27 mouse cellular contexts compared by ENCODE assay signal in the genomic region with DNA sequence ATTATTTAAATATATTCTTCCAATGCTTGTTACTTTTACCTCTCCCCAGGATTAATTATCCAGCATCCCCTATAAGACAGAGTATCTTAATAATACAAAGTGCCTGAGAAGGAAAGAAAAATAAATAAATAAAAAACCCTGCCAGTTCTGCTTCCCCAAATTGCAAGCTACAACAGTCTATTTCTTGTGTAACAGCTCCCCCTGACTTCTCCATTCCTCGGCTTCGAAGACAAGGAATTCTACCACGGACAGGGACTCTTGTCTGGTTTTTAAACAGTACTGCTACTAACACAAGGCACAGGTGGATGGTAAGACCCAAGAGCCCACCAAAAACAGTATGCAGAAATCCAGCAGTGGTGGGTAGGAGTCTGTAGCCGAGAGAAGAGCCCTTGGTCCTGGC.
DNase-seq lines count a peak whose midpoint lies in the region; ATAC-seq and TF ChIP-seq lines count a peak whose summit lies in the region.
"Had no signal": no experiment of that assay in that cellular context is flagged by ENCODE, and none has a peak within 500 bp of the region (broad histone marks: within the 10 kb centered on the region; RNA-seq: fewer than 3 reads in every experiment).

No protein-coding gene starts in this region.

- no peaks in the 10 kb centered on the region for H3K79me2 ChIP-seq in heart, adult 2 months (replicated peaks; ENCODE audit: control insufficient read depth, insufficient read depth, low read length)

- no peak overlapping the region for H3K4me3 ChIP-seq in heart, adult 2 months
- H3K4me3 ChIP-seq in layer of hippocampus, adult 2 months: no peak overlapping the region
- no peak overlapping the region for H3K4me3 ChIP-seq in hindbrain, postnatal 0 days (ENCODE audit: low read length)
- H3K4me3 ChIP-seq: heart, embryonic 13.5 days; liver, embryonic 13.5 days; midbrain, embryonic 13.5 days; myocyte had no signal

- no peaks in the 10 kb centered on the region for H3K36me3 ChIP-seq in heart, adult 2 months (ENCODE audit: control insufficient read depth, insufficient read depth, low read length)
- no peaks in the 10 kb centered on the region for H3K36me3 ChIP-seq in hindbrain, postnatal 0 days (ENCODE audit: insufficient read depth, low read length)
- H3K36me3 ChIP-seq: G1E; heart, embryonic 13.5 days; liver, embryonic 13.5 days; midbrain, embryonic 13.5 days had no signal

- no peaks in the 10 kb centered on the region for H3K9me3 ChIP-seq in hindbrain, postnatal 0 days (ENCODE audit: low read length)
- H3K9me3 ChIP-seq: heart, embryonic 13.5 days; midbrain, embryonic 13.5 days had no signal

- 0 out of 2 replicates have a peak, but pooled peaks have one; percentile 9 for TF ChIP-seq CTCF in heart, adult 2 months (IDR thresholded peaks at IDR 0.05)
- TF ChIP-seq CTCF in layer of hippocampus, adult 2 months (conservative IDR thresholded peaks at IDR 0.05): peak; percentile 56
- peak; percentile 58 for TF ChIP-seq CTCF in hindbrain, postnatal 0 days (IDR thresholded peaks at IDR 0.05; ENCODE audit: low read depth)

- H3K9ac ChIP-seq in heart, adult 2 months (ENCODE audit: low read depth, low read length): no peak overlapping the region
- no peak overlapping the region for H3K9ac ChIP-seq in hindbrain, postnatal 0 days (replicated peaks; ENCODE audit: low read length)
- H3K9ac ChIP-seq: heart, embryonic 13.5 days; liver, embryonic 13.5 days; midbrain, embryonic 13.5 days had no signal

- intact Hi-C loops in heart, adult 2 months (cut with DNase I): no loop called here
- intact Hi-C loops in heart, postnatal 36 days (cut with DNase I): no loop called here

- no peak for ATAC-seq in hindbrain, postnatal 0 days
- ATAC-seq in monocyte, adult 5-6 weeks (replicated peaks; ENCODE audit: insufficient number of reproducible peaks, low FRiP score, low TSS enrichment, poor library complexity, severe bottlenecking): no peak
- ATAC-seq: midbrain, embryonic 13.5 days had no signal

- no peak overlapping the region for H3K4me2 ChIP-seq in hindbrain, postnatal 0 days (ENCODE audit: low read depth, low read length)
- H3K4me2 ChIP-seq: heart, embryonic 13.5 days; liver, embryonic 13.5 days; midbrain, embryonic 13.5 days had no signal

- no peak for TF ChIP-seq EP300 in heart, adult 2 months (IDR thresholded peaks at IDR 0.05; ENCODE audit: insufficient read depth, low read depth, low read length)

- TF ChIP-seq POLR2A in heart, adult 2 months (IDR thresholded peaks at IDR 0.05; ENCODE audit: insufficient read depth, low read depth, low read length): no peak

- H3K27ac ChIP-seq in heart, adult 2 months: no peak overlapping the region
- H3K27ac ChIP-seq in layer of hippocampus, adult 2 months: peak overlapping the region; percentile 29; the same call in 1 of the 2 replicates
- no peak overlapping the region for H3K27ac ChIP-seq in hindbrain, postnatal 0 days
- H3K27ac ChIP-seq: heart, embryonic 13.5 days; liver, embryonic 13.5 days; midbrain, embryonic 13.5 days had no signal

- H3K4me1 ChIP-seq in heart, adult 2 months (ENCODE audit: control insufficient read depth, insufficient read depth, low read length): no peaks in the 10 kb centered on the region
- H3K4me1 ChIP-seq in hindbrain, postnatal 0 days (ENCODE audit: insufficient read depth, low read length): peaks cover 4% of the 10 kb centered on the region
- H3K4me1 ChIP-seq: liver, embryonic 13.5 days; megakaryocyte, embryonic 14.5 days had no signal

- WGBS in heart, adult 2 months: 70% methylated on average over 4 of the region's 4 CpGs
- 49% methylated on average over 4 of the region's 4 CpGs for WGBS in hindbrain, postnatal 0 days

- no peak for DNase-seq in heart, adult 2 months
- DNase-seq in heart, postnatal 36 days: no peak
- DNase-seq in layer of hippocampus, adult 2 months (ENCODE audit: low spot score in 2 of 2): no peak
- DNase-seq in layer of hippocampus, adult 11-12 months (ENCODE audit: low spot score): no peak
- peak; percentile 54 for DNase-seq in brain, adult 2 months (ENCODE audit: low read depth, low spot score)
- peak; percentile 73 for DNase-seq in hindbrain, postnatal 0 days (ENCODE audit: low spot score)
- DNase-seq: adrenal gland, postnatal 10 days; B cell, adult 2 months; cerebellum, adult 8-10 months; cerebellum, postnatal 36 days; gastrocnemius, postnatal 14 days; heart, adult 11 months; heart, postnatal 14 days; kidney, adult 2 months; kidney, postnatal 10 days; layer of hippocampus, postnatal 36 days; liver, embryonic 13.5 days; lung, adult 2 months; lung, postnatal 36 days; thymus, postnatal 14 days had no signal

- no peaks in the 10 kb centered on the region for H3K27me3 ChIP-seq in heart, adult 2 months (ENCODE audit: control insufficient read depth, insufficient read depth, low read length)
- H3K27me3 ChIP-seq in hindbrain, postnatal 0 days (ENCODE audit: insufficient read depth, low read length): no peaks in the 10 kb centered on the region
- H3K27me3 ChIP-seq: CH12.LX; liver, embryonic 13.5 days; megakaryocyte, embryonic 14.5 days; midbrain, embryonic 13.5 days had no signal

Comparison
In these comparisons a context has a peak if more than half of its experiments do, and no peak if none do; other contexts are left out.
1. DNase-seq: peak in brain, adult 2 months (single experiment) and hindbrain, postnatal 0 days (single experiment); none in heart, adult 2 months (0 of 2), heart, postnatal 36 days (0 of 2), layer of hippocampus, adult 2 months (0 of 2) and layer of hippocampus, adult 11-12 months (single experiment).
2. Peak in every context shown above with its lines, with median percentiles within 50 percentile points of each other: CTCF ChIP-seq.